Mouse (Mus musculus): ENCODE measurements at regions not wholly inside any gene's neighbourhood (a gene's known extent, or its start where the extent isn't known, plus 50 kb on each side); places are given as distances from the start of the nearest gene placed in this dataset.
"Not testable (repeated sequence)": the region's sequence is repeated elsewhere in the genome, so short reads cannot be mapped to it uniquely, and the experiment has no call there.

GRCm38 (mm10) chr15:59722661-59723413 lies 293.6 kb downstream of the 4933412E24Rik start:
- WGBS, result 82% methylated on average over 2 of the region's 2 CpGs
- no peak for ATAC-seq (ENCODE audit: insufficient number of reproducible peaks, low FRiP score, low TSS enrichment, low read depth)

GRCm38 (mm10) chr15:59721420-59721819 lies 295.0 kb downstream of the 4933412E24Rik start:
- no peak for ATAC-seq (ENCODE audit: insufficient number of reproducible peaks, low FRiP score, low TSS enrichment, low read depth)
- Histone ChIP-seq H3K9ac (no peak overlapping the region), H3K9me3 (no peaks in the 10 kb centered on the region), H3K36me3 (no peaks in the 10 kb centered on the region), H3K27me3 (no peaks in the 10 kb centered on the region), H3K4me2 (no peak overlapping the region), H3K27ac (no peak overlapping the region), H3K4me3 (no peak overlapping the region), H3K4me1 (no peaks in the 10 kb centered on the region)
- WGBS, result 84% methylated on average over 4 of the region's 4 CpGs

More at GRCm38 (mm10) chr15:59722661-59723413, 293.6 kb downstream of the 4933412E24Rik start:
- H3K36me3 ChIP-seq, result no peaks in the 10 kb centered on the region
- no peaks in the 10 kb centered on the region for H3K9me3 ChIP-seq
- no peak overlapping the region for H3K4me3 ChIP-seq
- H3K9ac ChIP-seq, result no peak overlapping the region
- H3K4me1 ChIP-seq, result no peaks in the 10 kb centered on the region
- H3K27ac ChIP-seq, result no peak overlapping the region
- no peak overlapping the region for H3K4me2 ChIP-seq
- H3K27me3 ChIP-seq, result no peaks in the 10 kb centered on the region

GRCm38 (mm10) chr15:59721018-59721417 lies 295.4 kb downstream of the 4933412E24Rik start:
- no peaks in the 10 kb centered on the region for H3K27me3 ChIP-seq
- no peaks in the 10 kb centered on the region for H3K9me3 ChIP-seq
- 81% methylated on average over 6 of the region's 6 CpGs for WGBS
- no peaks in the 10 kb centered on the region for H3K36me3 ChIP-seq
- no peak overlapping the region for H3K4me2 ChIP-seq
- H3K4me3 ChIP-seq, result no peak overlapping the region
- no peak overlapping the region for H3K27ac ChIP-seq
- no peak for ATAC-seq (ENCODE audit: insufficient number of reproducible peaks, low FRiP score, low TSS enrichment, low read depth)
- H3K9ac ChIP-seq, result no peak overlapping the region
- H3K4me1 ChIP-seq, result no peaks in the 10 kb centered on the region

GRCm38 (mm10) chr15:59720149-59720548 lies 296.3 kb downstream of the 4933412E24Rik start:
- H3K9me3 ChIP-seq, result no peaks in the 10 kb centered on the region
- no peak overlapping the region for H3K9ac ChIP-seq
- H3K4me1 ChIP-seq, result no peaks in the 10 kb centered on the region
- no peak for ATAC-seq (ENCODE audit: insufficient number of reproducible peaks, low FRiP score, low TSS enrichment, low read depth)
- no peak overlapping the region for H3K4me3 ChIP-seq
- no peaks in the 10 kb centered on the region for H3K36me3 ChIP-seq
- H3K4me2 ChIP-seq, result no peak overlapping the region
- H3K27ac ChIP-seq, result no peak overlapping the region
- no peaks in the 10 kb centered on the region for H3K27me3 ChIP-seq
- 87% methylated on average over 6 of the region's 6 CpGs for WGBS

GRCm38 (mm10) chr15:59719383-59720128 lies 296.9 kb downstream of the 4933412E24Rik start:
- not testable (repeated sequence) for H3K4me3 ChIP-seq; H3K27ac ChIP-seq; H3K4me2 ChIP-seq; H3K9ac ChIP-seq; H3K4me1 ChIP-seq; ATAC-seq (ENCODE audit: insufficient number of reproducible peaks, low FRiP score, low TSS enrichment, low read depth); H3K27me3 ChIP-seq; H3K36me3 ChIP-seq; H3K9me3 ChIP-seq
- WGBS, result 70% methylated on average over 6 of the region's 6 CpGs

- H3K9ac ChIP-seq, result no peak overlapping the region
- H3K9me3 ChIP-seq, result no peaks in the 10 kb centered on the region
- H3K27me3 ChIP-seq, result no peaks in the 10 kb centered on the region
- no peaks in the 10 kb centered on the region for H3K36me3 ChIP-seq
- H3K4me2 ChIP-seq, result no peak overlapping the region
- peaks cover 3% of the 10 kb centered on the region; the same call in 1 of the 2 replicates for H3K4me1 ChIP-seq
- no peak for ATAC-seq (ENCODE audit: insufficient number of reproducible peaks, low FRiP score, low TSS enrichment, low read depth)
- H3K27ac ChIP-seq, result no peak overlapping the region
- WGBS, result 66% methylated on average over 6 of the region's 6 CpGs
- no peak overlapping the region for H3K4me3 ChIP-seq
Observed at GRCm38 (mm10) chr15:59716872-59717271, 299.5 kb downstream of the 4933412E24Rik start.

- no peak overlapping the region for H3K9ac ChIP-seq
- no peaks in the 10 kb centered on the region for H3K9me3 ChIP-seq
- peaks cover 3% of the 10 kb centered on the region; the same call in 1 of the 2 replicates for H3K4me1 ChIP-seq
- 80% methylated on average over 3 of the region's 3 CpGs for WGBS
- no peak for ATAC-seq (ENCODE audit: insufficient number of reproducible peaks, low FRiP score, low TSS enrichment, low read depth)
- no peaks in the 10 kb centered on the region for H3K36me3 ChIP-seq
- H3K27me3 ChIP-seq, result no peaks in the 10 kb centered on the region
- H3K4me3 ChIP-seq, result no peak overlapping the region
- H3K27ac ChIP-seq, result no peak overlapping the region
- no peak overlapping the region for H3K4me2 ChIP-seq
Observed at GRCm38 (mm10) chr15:59715951-59716350, 300.5 kb downstream of the 4933412E24Rik start.

GRCm38 (mm10) chr15:59713965-59714739 lies 302.3 kb downstream of the 4933412E24Rik start:
- ATAC-seq (ENCODE audit: insufficient number of reproducible peaks, low FRiP score, low TSS enrichment, low read depth), result no peak
- Histone ChIP-seq H3K4me3 (no peak overlapping the region), H3K27me3 (no peaks in the 10 kb centered on the region), H3K4me2 (no peak overlapping the region), H3K27ac (no peak overlapping the region), H3K36me3 (no peaks in the 10 kb centered on the region), H3K4me1 (peaks cover 3% of the 10 kb centered on the region; the same call in 1 of the 2 replicates), H3K9ac (no peak overlapping the region), H3K9me3 (no peaks in the 10 kb centered on the region)
- WGBS, result 52% methylated on average over 8 of the region's 8 CpGs

GRCm38 (mm10) chr15:59712077-59712752 lies 304.2 kb downstream of the 4933412E24Rik start:
- H3K4me1 ChIP-seq, result peaks cover 3% of the 10 kb centered on the region; the same call in 1 of the 2 replicates
- H3K27ac ChIP-seq, result no peak overlapping the region
- no peak overlapping the region for H3K4me2 ChIP-seq
- no peaks in the 10 kb centered on the region for H3K9me3 ChIP-seq
- WGBS, result 76% methylated on average over 5 of the region's 5 CpGs
- no peak overlapping the region for H3K4me3 ChIP-seq
- H3K9ac ChIP-seq, result no peak overlapping the region
- H3K36me3 ChIP-seq, result no peaks in the 10 kb centered on the region
- no peaks in the 10 kb centered on the region for H3K27me3 ChIP-seq
- no peak for ATAC-seq (ENCODE audit: insufficient number of reproducible peaks, low FRiP score, low TSS enrichment, low read depth)

- Histone ChIP-seq H3K9ac (no peak overlapping the region), H3K27ac (no peak overlapping the region), H3K27me3 (no peaks in the 10 kb centered on the region), H3K4me3 (no peak overlapping the region), H3K4me2 (no peak overlapping the region), H3K9me3 (no peaks in the 10 kb centered on the region), H3K4me1 (peaks cover 3% of the 10 kb centered on the region; the same call in 1 of the 2 replicates), H3K36me3 (no peaks in the 10 kb centered on the region)
- no peak for ATAC-seq (ENCODE audit: insufficient number of reproducible peaks, low FRiP score, low TSS enrichment, low read depth)
- 78% methylated on average over 2 of the region's 2 CpGs for WGBS
Observed at GRCm38 (mm10) chr15:59709925-59710324, 306.5 kb downstream of the 4933412E24Rik start.

- Histone ChIP-seq H3K36me3 (no peaks in the 10 kb centered on the region), H3K9ac (no peak overlapping the region), H3K9me3 (no peaks in the 10 kb centered on the region), H3K4me3 (no peak overlapping the region), H3K4me1 (no peaks in the 10 kb centered on the region), H3K27ac (no peak overlapping the region), H3K27me3 (no peaks in the 10 kb centered on the region), H3K4me2 (no peak overlapping the region)
- no peak for ATAC-seq (ENCODE audit: insufficient number of reproducible peaks, low FRiP score, low TSS enrichment, low read depth)
Observed at GRCm38 (mm10) chr15:59708402-59708801, 308.0 kb downstream of the 4933412E24Rik start.
